Mouse (Mus musculus): Measurements from ENCODE around the gene Krtap5-1.

GRCm38 (mm10) chr7:142341564-142342246 lies 44.8 kb upstream of the Krtap5-1 start:
- TF ChIP-seq GATA1 (IDR thresholded peaks at IDR 0.05; ENCODE audit: borderline replicate concordance, low read length) (no peak), FLI1 (IDR thresholded peaks at IDR 0.05; ENCODE audit: low read length) (no peak)
